Mouse (Mus musculus) midbrain, postnatal 0 days (tissue): Measurements from ENCODE around the gene Myh9. TPM values are rescaled to one million over a fixed set of nuclear protein-coding genes. Genes with fewer than 3 reads are reported as not detected.

Source experiments
- ATAC-seq: fragments of 200-750 bp; cut with Nextera tagmentation; 2 replicates; pipeline ENCODE4 v1.8.0; 2017; ENCODE audit warnings: moderate number of reproducible peaks, mild to moderate bottlenecking, moderate TSS enrichment, moderate library complexity; ENCODE audit not compliant: low FRiP score
- DNase-seq: peaks from one replicate; pipeline ENCODE4 v3.0.0-alpha.2; 2015; ENCODE audit warnings: low spot score
- H3K27ac ChIP-seq: fragments of 300-500 bp; sonication (generic); 2 replicates; pipeline ENCODE4 v1.5.1; 2014; ENCODE audit warnings: low read depth, mild to moderate bottlenecking, low read length, mixed read lengths
- H3K27me3 ChIP-seq: fragments of 300-500 bp; sonication (generic); 2 replicates; pipeline ENCODE4 v1.6.1; 2014; ENCODE audit warnings: low read length, control low read depth, mixed read lengths; ENCODE audit not compliant: insufficient read depth
- H3K36me3 ChIP-seq: fragments of 300-500 bp; sonication (generic); 2 replicates; pipeline ENCODE4 v1.6.1; 2014; ENCODE audit warnings: low read length, control low read depth, mixed read lengths; ENCODE audit not compliant: insufficient read depth
- H3K4me1 ChIP-seq: fragments of 300-500 bp; sonication (generic); 2 replicates; pipeline ENCODE4 v1.6.1; 2014; ENCODE audit warnings: mild to moderate bottlenecking, control low read depth, antibody characterized with exemption, low read length, mixed read lengths; ENCODE audit not compliant: insufficient read depth
- H3K4me2 ChIP-seq: fragments of 300-500 bp; sonication (generic); 2 replicates; pipeline ENCODE4 v1.6.1; 2014; ENCODE audit warnings: low read depth, mild to moderate bottlenecking, low read length, mixed read lengths; ENCODE audit not compliant: poor library complexity, severe bottlenecking
- H3K4me3 ChIP-seq: fragments of 300-500 bp; sonication (generic); 2 replicates; pipeline ENCODE4 v1.5.1; 2014; ENCODE audit warnings: low read depth, mild to moderate bottlenecking, low read length, moderate library complexity
- H3K9ac ChIP-seq: fragments of 300-500 bp; sonication (generic); replicated peaks from 2 replicates; pipeline ENCODE4 v1.6.1; 2014; ENCODE audit warnings: mild to moderate bottlenecking, low read length, moderate library complexity, mixed read lengths; ENCODE audit not compliant: poor library complexity, severe bottlenecking
- H3K9me3 ChIP-seq: fragments of 300-500 bp; sonication (generic); 2 replicates; pipeline ENCODE4 v1.6.1; 2016; ENCODE audit warnings: low read length, control low read depth
- CTCF ChIP-seq: IDR thresholded peaks from 2 replicates; pipeline ENCODE4 v1.5.1; 2016; ENCODE audit warnings: antibody characterized with exemption, mild to moderate bottlenecking
- WGBS: fragments of 180-500 bp; shearing (Covaris S2); extraction: QIAGEN DNeasy Blood & Tissue Kit; methylation state at CpG from one replicate; pipeline ENCODE4 v1.1.7; 2014; 5-methylcytosine and 5-hydroxymethylcytosine counted together
- polyA plus RNA-seq: library from polyadenylated mRNA; unstranded; fragments of >200 nt; fragmentation: Nextera tagmentation; extraction: Ambion mirVana; gene quantifications from 2 replicates; pipeline ENCODE4 v1.2.1, GENCODE M21; 2015
- total RNA-seq: library from RNA; depleted of rRNA; stranded (reverse); fragments of >200 nt; gene quantifications from 2 replicates; pipeline ENCODE4 v1.2.3, GENCODE M21; 2014

Gene Myh9
- total and polyA plus RNA-seq, 2 experiments from 2014 or later = 8.2 to 26.9 TPM

- DNase-seq (no peak), ATAC-seq (no peak)
- Histone ChIP-seq H3K4me1 (0 out of 2 replicates have a peak, but pooled peaks cover 4% of the 10 kb centered on the region), H3K4me3 (no peak overlapping the region), H3K9me3 (no peaks in the 10 kb centered on the region), H3K9ac (no peak overlapping the region), H3K27me3 (no peaks in the 10 kb centered on the region), H3K27ac (peak overlapping the region; percentile 67), H3K36me3 (0 out of 2 replicates have a peak, but pooled peaks cover 8% of the 10 kb centered on the region), H3K4me2 (no peak overlapping the region)
- TF ChIP-seq CTCF = no peak
- WGBS = 84% methylated on average over 14 of the region's 14 CpGs
These were observed 44.2 kb downstream of the Myh9 start for GRCm38 (mm10) chr15:77797609-77798411.

- H3K9me3 ChIP-seq = no peaks in the 10 kb centered on the region
- ATAC-seq = no peak
- H3K4me1 ChIP-seq = 0 out of 2 replicates have a peak, but pooled peaks cover 4% of the 10 kb centered on the region
- no peak for TF ChIP-seq CTCF
- no peak overlapping the region for H3K27ac ChIP-seq
- H3K36me3 ChIP-seq = 0 out of 2 replicates have a peak, but pooled peaks cover 5% of the 10 kb centered on the region
- no peaks in the 10 kb centered on the region for H3K27me3 ChIP-seq
- no peak for DNase-seq
- no peak overlapping the region for H3K9ac ChIP-seq
- WGBS = 97% methylated on average over 26 of the region's 26 CpGs
- H3K4me2 ChIP-seq = no peak overlapping the region
- H3K4me3 ChIP-seq = no peak overlapping the region
These were observed 45.5 kb downstream of the Myh9 start for GRCm38 (mm10) chr15:77796409-77797035.

GRCm38 (mm10) chr15:77794908-77795356, 47.0 kb downstream of the Myh9 start:
- Histone ChIP-seq H3K27me3 (no peaks in the 10 kb centered on the region), H3K9ac (no peak overlapping the region), H3K36me3 (peaks cover 12% of the 10 kb centered on the region), H3K9me3 (no peaks in the 10 kb centered on the region), H3K4me1 (0 out of 2 replicates have a peak, but pooled peaks cover 4% of the 10 kb centered on the region), H3K27ac (no peak overlapping the region), H3K4me2 (no peak overlapping the region), H3K4me3 (no peak overlapping the region)
- ATAC-seq (no peak), DNase-seq (no peak)
- WGBS = 88% methylated on average over 13 of the region's 13 CpGs
- no peak for TF ChIP-seq CTCF

GRCm38 (mm10) chr15:77794138-77794907, 47.7 kb downstream of the Myh9 start:
- TF ChIP-seq CTCF = no peak
- no peak overlapping the region for H3K4me3 ChIP-seq
- ATAC-seq (no peak), DNase-seq (no peak)
- H3K27ac ChIP-seq = no peak overlapping the region
- H3K9me3 ChIP-seq = no peaks in the 10 kb centered on the region
- H3K9ac ChIP-seq = no peak overlapping the region
- H3K27me3 ChIP-seq = no peaks in the 10 kb centered on the region
- H3K36me3 ChIP-seq = peaks cover 16% of the 10 kb centered on the region
- 87% methylated on average over 13 of the region's 13 CpGs for WGBS
- H3K4me1 ChIP-seq = 0 out of 2 replicates have a peak, but pooled peaks cover 4% of the 10 kb centered on the region
- no peak overlapping the region for H3K4me2 ChIP-seq

- no peak overlapping the region for H3K4me3 ChIP-seq
- peaks cover 23% of the 10 kb centered on the region for H3K36me3 ChIP-seq
- no peak for DNase-seq
- H3K4me1 ChIP-seq = 0 out of 2 replicates have a peak, but pooled peaks cover 2% of the 10 kb centered on the region
- H3K4me2 ChIP-seq = no peak overlapping the region
- H3K9ac ChIP-seq = no peak overlapping the region
- no peaks in the 10 kb centered on the region for H3K9me3 ChIP-seq
- 93% methylated on average over 7 of the region's 7 CpGs for WGBS
- no peak for ATAC-seq
- no peak overlapping the region for H3K27ac ChIP-seq
- no peaks in the 10 kb centered on the region for H3K27me3 ChIP-seq
- TF ChIP-seq CTCF = no peak
These were observed 48.4 kb downstream of the Myh9 start for GRCm38 (mm10) chr15:77793554-77793953.
